Mouse (Mus musculus) neural tube, embryonic 15.5 days (tissue): Measurements from ENCODE around the gene Slc12a7. TPM values are rescaled to one million over a fixed set of nuclear protein-coding genes. Genes with fewer than 3 reads are reported as not detected.
A peak's percentile ranks its signal among the peaks of the same experiment; 100 is the strongest.

Experiments used
- ATAC-seq: fragments of 200-750 bp; cut with Nextera tagmentation; 2 replicates; pipeline ENCODE4 v1.8.0; 2017; ENCODE audit warnings: mild to moderate bottlenecking, moderate TSS enrichment, moderate library complexity; ENCODE audit not compliant: low FRiP score
- H3K27ac ChIP-seq: fragments of 300-500 bp; sonication (generic); replicated peaks from 2 replicates; pipeline ENCODE4 v1.5.1; 2015; ENCODE audit warnings: mild to moderate bottlenecking, inconsistent platforms
- H3K27me3 ChIP-seq: fragments of 300-500 bp; sonication (generic); replicated peaks from 2 replicates; pipeline ENCODE4 v1.6.1; 2015; ENCODE audit warnings: inconsistent platforms
- H3K36me3 ChIP-seq: fragments of 300-500 bp; sonication (generic); 2 replicates; pipeline ENCODE4 v1.6.1; 2015; ENCODE audit warnings: inconsistent platforms
- H3K4me1 ChIP-seq: fragments of 300-500 bp; sonication (generic); 2 replicates; pipeline ENCODE4 v1.6.1; 2015; ENCODE audit warnings: inconsistent platforms
- H3K4me2 ChIP-seq: fragments of 300-500 bp; sonication (generic); 2 replicates; pipeline ENCODE4 v1.6.1; 2015; ENCODE audit warnings: inconsistent platforms, mild to moderate bottlenecking, moderate library complexity
- H3K4me3 ChIP-seq: fragments of 300-500 bp; sonication (generic); replicated peaks from 2 replicates; pipeline ENCODE4 v1.5.1; 2015; ENCODE audit warnings: mild to moderate bottlenecking, inconsistent platforms
- H3K9ac ChIP-seq: fragments of 300-500 bp; sonication (generic); replicated peaks from 2 replicates; pipeline ENCODE4 v1.6.1; 2015; ENCODE audit warnings: mild to moderate bottlenecking, inconsistent platforms
- H3K9me3 ChIP-seq: fragments of 300-500 bp; sonication (generic); replicated peaks from 2 replicates; pipeline ENCODE4 v1.6.1; 2016; ENCODE audit warnings: inconsistent platforms
- WGBS: fragments of 180-500 bp; shearing (Covaris S2); methylation state at CpG from one replicate; pipeline ENCODE4 v1.1.7; 2015; ENCODE audit warnings: mixed read lengths; 5-methylcytosine and 5-hydroxymethylcytosine counted together
- polyA plus RNA-seq: library from polyadenylated mRNA; unstranded; fragments of >200 nt; fragmentation: Nextera tagmentation; extraction: Ambion mirVana; gene quantifications from 2 replicates; pipeline ENCODE4 v1.2.1, GENCODE M21; 2015

The Slc12a7 gene
- polyA plus RNA-seq, 1 experiment from 2014 or later: 7.4 TPM

DNA sequence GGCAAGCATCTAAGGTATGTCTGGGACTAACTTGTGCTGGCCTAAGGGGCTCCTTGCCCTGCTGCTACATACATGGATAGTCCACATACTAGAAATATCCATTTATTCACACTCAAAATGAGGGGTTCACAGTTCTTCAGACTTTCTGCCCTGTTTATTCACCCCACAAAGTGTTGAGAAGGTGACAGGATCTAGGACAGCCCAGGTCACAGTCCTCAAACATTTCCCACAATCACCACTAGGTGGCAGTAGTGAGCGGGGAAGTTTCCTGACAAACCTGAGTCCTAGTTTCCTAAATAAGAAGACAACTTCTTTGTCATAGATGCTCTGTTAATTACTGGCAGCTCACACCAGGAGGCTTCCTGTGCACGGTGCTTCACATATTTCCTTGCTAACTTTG lies 98.6 kb downstream of the Slc12a7 start:
- no peak overlapping the region for H3K9ac ChIP-seq
- ATAC-seq: peak; percentile 34; the same call in 1 of the 2 replicates
- WGBS: 1% methylated on average over 2 of the region's 2 CpGs

DNA sequence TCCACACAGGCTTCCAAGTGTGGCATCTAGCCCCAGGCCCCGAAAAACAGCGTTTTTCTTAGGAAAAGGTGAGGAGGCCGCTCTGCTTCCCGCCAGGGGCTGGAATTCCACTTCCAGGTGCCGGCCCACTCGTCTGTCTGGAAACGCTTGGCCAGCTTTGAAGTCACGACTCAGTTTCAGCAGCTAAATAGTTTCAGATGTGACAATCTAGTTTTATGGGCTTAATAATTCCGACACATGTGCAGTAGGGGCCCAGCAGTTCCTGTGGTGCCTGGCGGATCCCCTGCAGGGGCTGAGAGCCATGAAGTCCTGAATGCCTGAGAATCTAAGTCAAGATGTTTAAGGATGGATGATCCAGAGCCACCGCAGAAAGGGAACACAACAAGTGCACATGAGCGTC lies 100.9 kb downstream of the Slc12a7 start:
- Histone ChIP-seq H3K9ac (no peak overlapping the region), H3K9me3 (no peaks in the 10 kb centered on the region), H3K4me3 (no peak overlapping the region), H3K36me3 (no peaks in the 10 kb centered on the region), H3K4me2 (no peak overlapping the region), H3K4me1 (peaks cover 24% of the 10 kb centered on the region), H3K27me3 (no peaks in the 10 kb centered on the region), H3K27ac (no peak overlapping the region)
- WGBS: 57% methylated on average over 12 of the region's 12 CpGs
- no peak for ATAC-seq

More for the DNA sequence above, 98.6 kb downstream of the Slc12a7 start:
- Histone ChIP-seq H3K27me3 (no peaks in the 10 kb centered on the region), H3K4me3 (no peak overlapping the region), H3K27ac (no peak overlapping the region), H3K4me2 (no peak overlapping the region), H3K4me1 (peaks cover 16% of the 10 kb centered on the region), H3K9me3 (no peaks in the 10 kb centered on the region), H3K36me3 (no peaks in the 10 kb centered on the region)

DNA sequence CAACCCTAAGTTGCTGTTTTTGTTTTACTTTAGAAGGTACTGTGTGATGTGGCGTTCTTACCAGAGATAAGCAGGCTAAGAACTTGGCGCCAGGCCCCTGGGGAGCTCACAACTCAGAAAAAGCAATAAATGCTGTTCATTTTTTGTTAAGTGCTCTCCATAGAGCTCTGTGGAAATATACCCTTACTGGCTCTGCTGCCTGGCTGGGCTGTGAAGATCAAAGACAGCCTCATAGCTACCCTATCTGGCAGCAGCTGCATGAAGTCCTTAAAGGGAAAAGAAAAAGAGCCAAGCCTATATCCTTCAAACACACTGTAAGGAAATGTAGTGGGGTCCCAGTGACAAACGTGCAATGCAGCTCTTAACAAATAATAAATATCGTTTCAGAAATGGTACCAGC lies 102.9 kb downstream of the Slc12a7 start:
- H3K36me3 ChIP-seq: no peaks in the 10 kb centered on the region
- no peak overlapping the region for H3K9ac ChIP-seq
- no peaks in the 10 kb centered on the region for H3K27me3 ChIP-seq
- WGBS: 52% methylated on average over 4 of the region's 4 CpGs
- no peak for ATAC-seq
- H3K4me1 ChIP-seq: peaks cover 28% of the 10 kb centered on the region
- no peaks in the 10 kb centered on the region for H3K9me3 ChIP-seq
- H3K27ac ChIP-seq: 0 out of 2 replicates have a peak overlapping the region, but pooled peaks have one; percentile 23
- H3K4me3 ChIP-seq: no peak overlapping the region
- no peak overlapping the region for H3K4me2 ChIP-seq

GRCm38 (mm10) chr13:73836491-73836890 lies 103.6 kb downstream of the Slc12a7 start:
- peaks cover 28% of the 10 kb centered on the region for H3K4me1 ChIP-seq
- no peak overlapping the region for H3K9ac ChIP-seq
- no peak overlapping the region for H3K4me2 ChIP-seq
- no peaks in the 10 kb centered on the region for H3K9me3 ChIP-seq
- 81% methylated on average over 6 of the region's 6 CpGs for WGBS
- H3K27me3 ChIP-seq: no peaks in the 10 kb centered on the region
- 0 out of 2 replicates have a peak overlapping the region, but pooled peaks have one; percentile 23 for H3K27ac ChIP-seq
- no peak overlapping the region for H3K4me3 ChIP-seq
- ATAC-seq: no peak
- no peaks in the 10 kb centered on the region for H3K36me3 ChIP-seq

GRCm38 (mm10) chr13:73837708-73838107 lies 104.8 kb downstream of the Slc12a7 start:
- H3K27ac ChIP-seq: no peak overlapping the region
- no peaks in the 10 kb centered on the region for H3K9me3 ChIP-seq
- H3K4me1 ChIP-seq: peaks cover 28% of the 10 kb centered on the region
- no peak for ATAC-seq
- H3K9ac ChIP-seq: no peak overlapping the region
- no peak overlapping the region for H3K4me2 ChIP-seq
- no peak overlapping the region for H3K4me3 ChIP-seq
- no peaks in the 10 kb centered on the region for H3K36me3 ChIP-seq
- WGBS: 89% methylated on average over 8 of the region's 8 CpGs
- no peaks in the 10 kb centered on the region for H3K27me3 ChIP-seq

GRCm38 (mm10) chr13:73839137-73839548 lies 106.2 kb downstream of the Slc12a7 start:
- H3K27me3 ChIP-seq: no peaks in the 10 kb centered on the region
- H3K36me3 ChIP-seq: no peaks in the 10 kb centered on the region
- no peak overlapping the region for H3K4me3 ChIP-seq
- no peaks in the 10 kb centered on the region for H3K9me3 ChIP-seq
- 85% methylated on average over 11 of the region's 11 CpGs for WGBS
- H3K9ac ChIP-seq: no peak overlapping the region
- no peak overlapping the region for H3K4me2 ChIP-seq
- H3K4me1 ChIP-seq: peaks cover 24% of the 10 kb centered on the region
- ATAC-seq: no peak
- no peak overlapping the region for H3K27ac ChIP-seq

DNA sequence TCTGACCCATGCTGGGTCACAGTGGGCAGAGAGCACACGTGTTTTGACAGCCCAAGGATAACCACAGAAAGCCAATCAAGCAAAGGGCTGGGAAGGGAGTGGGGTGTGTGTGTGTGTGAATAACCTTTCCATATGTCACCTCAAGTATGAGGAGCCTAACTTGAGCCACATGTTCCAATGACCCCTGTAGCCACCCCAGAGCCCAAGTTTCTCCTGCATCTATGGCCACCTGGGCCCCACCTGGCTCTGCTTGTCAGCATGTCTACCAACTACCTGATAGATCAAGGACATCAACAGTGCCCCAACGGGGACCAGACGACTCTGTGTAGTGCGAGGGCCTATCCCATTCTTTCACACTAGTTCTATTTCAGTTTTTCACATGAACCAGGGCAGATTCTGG lies 106.8 kb downstream of the Slc12a7 start:
- 86% methylated on average over 4 of the region's 4 CpGs for WGBS
- Histone ChIP-seq H3K36me3 (no peaks in the 10 kb centered on the region), H3K9ac (no peak overlapping the region)

DNA sequence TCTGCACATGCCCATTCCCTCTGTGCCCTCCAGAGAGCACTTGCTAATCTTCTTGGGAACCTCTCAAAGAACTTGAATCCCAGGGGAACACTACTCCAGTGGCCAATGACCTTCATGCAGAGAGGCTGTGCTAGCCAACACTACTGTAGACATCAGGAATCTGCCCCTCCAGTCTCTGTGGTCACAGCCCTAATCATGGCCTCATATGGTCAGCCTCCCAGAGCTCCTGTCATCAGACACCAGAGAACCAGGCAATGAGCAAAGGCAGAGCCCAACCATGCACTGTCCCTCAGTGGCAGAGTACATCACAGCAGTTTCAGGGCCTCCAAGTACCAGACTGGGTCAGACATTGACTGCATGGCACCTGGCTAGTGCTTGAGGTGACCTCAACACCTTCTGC lies 109.8 kb downstream of the Slc12a7 start:
- Histone ChIP-seq H3K4me1 (peaks cover 14% of the 10 kb centered on the region; the same call in 1 of the 2 replicates), H3K36me3 (no peaks in the 10 kb centered on the region), H3K9me3 (no peaks in the 10 kb centered on the region), H3K27me3 (peaks cover 6% of the 10 kb centered on the region; the same call in 1 of the 2 replicates), H3K4me3 (no peak overlapping the region), H3K4me2 (no peak overlapping the region), H3K27ac (no peak overlapping the region), H3K9ac (no peak overlapping the region)
- ATAC-seq: no peak

More for the DNA sequence above, 106.8 kb downstream of the Slc12a7 start:
- Histone ChIP-seq H3K27ac (no peak overlapping the region), H3K4me2 (no peak overlapping the region), H3K4me1 (peaks cover 24% of the 10 kb centered on the region), H3K4me3 (no peak overlapping the region), H3K9me3 (no peaks in the 10 kb centered on the region), H3K27me3 (0 out of 2 replicates have a peak, but pooled peaks cover 1% of the 10 kb centered on the region)
- no peak for ATAC-seq

GRCm38 (mm10) chr13:73846589-73847464 lies 113.9 kb downstream of the Slc12a7 start:
- ATAC-seq: peak; percentile 84
- peak overlapping the region; percentile 66 for H3K4me3 ChIP-seq
- under 1% methylated on average over 65 of the region's 65 CpGs for WGBS
- H3K27ac ChIP-seq: no peak overlapping the region
- H3K27me3 ChIP-seq: peaks cover 12% of the 10 kb centered on the region; the same call in 1 of the 2 replicates
- H3K9me3 ChIP-seq: no peaks in the 10 kb centered on the region
- H3K4me2 ChIP-seq: peak overlapping the region; percentile 91
- peaks cover 10% of the 10 kb centered on the region; the same call in 1 of the 2 replicates for H3K4me1 ChIP-seq
- peak overlapping the region; percentile 69 for H3K9ac ChIP-seq
- no peaks in the 10 kb centered on the region for H3K36me3 ChIP-seq

GRCm38 (mm10) chr13:73847465-73847836 lies 114.6 kb downstream of the Slc12a7 start, which contains the start of gene Nkd2:
Nkd2 (minus strand) TSS chr13:73847631.
- Histone ChIP-seq H3K9me3 (no peaks in the 10 kb centered on the region), H3K4me2 (peak within 1 kb of the TSS; percentile 91), H3K9ac (peak within 1 kb of the TSS; percentile 69), H3K4me1 (peaks cover 10% of the 10 kb centered on the region; the same call in 1 of the 2 replicates), H3K4me3 (peak within 1 kb of the TSS; percentile 66), H3K27ac (no peak within 1 kb of the TSS), H3K36me3 (no peaks in the 10 kb centered on the region), H3K27me3 (peaks cover 12% of the 10 kb centered on the region; the same call in 1 of the 2 replicates)
- 1% methylated on average over 38 of the region's 38 CpGs for WGBS
- peak; percentile 90 for ATAC-seq
